9 mouse cellular contexts compared by ENCODE assay signal in genomic region chr2:181623401-181623800, GRCm38 (mm10). TPM values are rescaled to one million over a fixed set of nuclear protein-coding genes. Genes with fewer than 3 reads are reported as not detected.
A peak's percentile ranks its signal among the peaks of the same experiment; 100 is the strongest.
DNase-seq lines count a peak whose midpoint lies in the region; ATAC-seq and TF ChIP-seq lines count a peak whose summit lies in the region.
"Had no signal": no experiment of that assay in that cellular context is flagged by ENCODE, and none has a peak within 500 bp of the region (broad histone marks: within the 10 kb centered on the region; RNA-seq: fewer than 3 reads in every experiment).

No protein-coding gene starts in this region.

- H3K4me3 ChIP-seq in forebrain, embryonic 14.5 days (ENCODE audit: low read depth, low read length), result no peak overlapping the region
- no peak overlapping the region for H3K4me3 ChIP-seq in forebrain, embryonic 12.5 days (replicated peaks)
- no peak overlapping the region for H3K4me3 ChIP-seq in liver, embryonic 11.5 days (ENCODE audit: low read depth, low read length)
- H3K4me3 ChIP-seq: embryonic facial prominence, embryonic 13.5 days had no signal

- no peaks in the 10 kb centered on the region for H3K27me3 ChIP-seq in forebrain, embryonic 14.5 days (replicated peaks; ENCODE audit: control insufficient read depth, insufficient read depth, low read length)
- no peaks in the 10 kb centered on the region for H3K27me3 ChIP-seq in forebrain, embryonic 12.5 days
- no peaks in the 10 kb centered on the region for H3K27me3 ChIP-seq in liver, embryonic 11.5 days (replicated peaks; ENCODE audit: control insufficient read depth, insufficient read depth, low read length)
- no peaks in the 10 kb centered on the region for H3K27me3 ChIP-seq in Patski
- H3K27me3 ChIP-seq: embryonic facial prominence, embryonic 13.5 days had no signal

- H3K4me1 ChIP-seq in forebrain, embryonic 14.5 days (ENCODE audit: control insufficient read depth, insufficient read depth, low read length), result no peaks in the 10 kb centered on the region
- no peaks in the 10 kb centered on the region for H3K4me1 ChIP-seq in forebrain, embryonic 12.5 days
- H3K4me1 ChIP-seq in liver, embryonic 11.5 days (replicated peaks; ENCODE audit: control insufficient read depth, insufficient read depth, low read length), result peaks cover 7% of the 10 kb centered on the region
- H3K4me1 ChIP-seq: embryonic facial prominence, embryonic 13.5 days had no signal

- no peak overlapping the region for H3K4me2 ChIP-seq in forebrain, embryonic 14.5 days (ENCODE audit: low read length)
- H3K4me2 ChIP-seq in forebrain, embryonic 12.5 days, result no peak overlapping the region
- H3K4me2 ChIP-seq in liver, embryonic 11.5 days, result no peak overlapping the region
- H3K4me2 ChIP-seq: embryonic facial prominence, embryonic 13.5 days had no signal

- TF ChIP-seq CTCF in Patski (IDR thresholded peaks at IDR 0.05), result peak; percentile 63

- DNase-seq in forebrain, embryonic 14.5 days (ENCODE audit: low spot score), result peak; percentile 42
- DNase-seq in liver (peak; percentile 10), Patski (ENCODE audit: low read depth, low spot score) (no peak)
- DNase-seq in liver, embryonic 11.5 days (ENCODE audit: low spot score), result no peak
- peak; percentile 32 for DNase-seq in left cerebral cortex, postnatal 4 days
- DNase-seq in natural killer cell, adult 2 months (ENCODE audit: low spot score in 2 of 2), result no peak
- no peak for DNase-seq in c-Kit-positive CD71-positive TER-119-positive erythroid progenitor cells, embryonic 14.5 days (ENCODE audit: low spot score)

- intact Hi-C loops in left cerebral cortex, postnatal 4 days (cut with DNase I), result no loop called here

- ATAC-seq in forebrain, embryonic 14.5 days, result no peak
- ATAC-seq in forebrain, embryonic 12.5 days (ENCODE audit: low FRiP score), result no peak
- ATAC-seq in liver, embryonic 11.5 days (replicated peaks; ENCODE audit: low FRiP score), result no peak
- no peak for ATAC-seq in Patski

- peaks cover 71% of the 10 kb centered on the region for H3K36me3 ChIP-seq in forebrain, embryonic 14.5 days (ENCODE audit: control insufficient read depth, insufficient read depth, low read length)
- H3K36me3 ChIP-seq in forebrain, embryonic 12.5 days (replicated peaks), result peaks cover 50% of the 10 kb centered on the region
- H3K36me3 ChIP-seq in liver, embryonic 11.5 days (ENCODE audit: control insufficient read depth, insufficient read depth, low read length), result peaks cover 19% of the 10 kb centered on the region; the same call in 1 of the 2 replicates

- POLR2A ChIA-PET in Patski (lab: Charles Lee), result no interaction called here

- in situ Hi-C loops in Patski (cut with MboI; ENCODE audit: low pct_unique_long_range_greater_than_20kb), result no loop called here

- H3K9me3 ChIP-seq in forebrain, embryonic 14.5 days (replicated peaks; ENCODE audit: control insufficient read depth, low read length), result no peaks in the 10 kb centered on the region
- H3K9me3 ChIP-seq in forebrain, embryonic 12.5 days, result no peaks in the 10 kb centered on the region
- H3K9me3 ChIP-seq in liver, embryonic 11.5 days (ENCODE audit: control insufficient read depth, low read length), result no peaks in the 10 kb centered on the region
- H3K9me3 ChIP-seq: embryonic facial prominence, embryonic 13.5 days had no signal

- H3K9ac ChIP-seq in forebrain, embryonic 14.5 days (ENCODE audit: low read length), result no peak overlapping the region
- H3K9ac ChIP-seq in forebrain, embryonic 12.5 days, result no peak overlapping the region
- H3K9ac ChIP-seq in liver, embryonic 11.5 days (ENCODE audit: low read depth, low read length), result no peak overlapping the region
- H3K9ac ChIP-seq: embryonic facial prominence, embryonic 13.5 days had no signal

- CTCF ChIA-PET in Patski (lab: Charles Lee), result interaction anchor here (1.3 to 3.1 kb wide), 3 partner anchors 12 to 55 kb away, joined by 3 to 11 read pairs (median 4); no protein-coding TSS in a partner anchor

- H3K27ac ChIP-seq in forebrain, embryonic 14.5 days (ENCODE audit: low read depth, low read length), result no peak overlapping the region
- no peak overlapping the region for H3K27ac ChIP-seq in forebrain, embryonic 12.5 days
- no peak overlapping the region for H3K27ac ChIP-seq in liver, embryonic 11.5 days (ENCODE audit: low read depth, low read length)
- H3K27ac ChIP-seq: embryonic facial prominence, embryonic 13.5 days had no signal

RNA-seq across cellular contexts. Expression of gene Samd10, which starts 24.4 kb away (rescaled TPM):
- 140 and 145 TPM in 2 replicates for polyA plus RNA-seq in forebrain, embryonic 14.5 days (2014; fragmentation: Nextera tagmentation; extraction: Ambion mirVana)
- polyA plus RNA-seq in forebrain, embryonic 12.5 days (2016; fragmentation: Nextera tagmentation; extraction: Ambion mirVana), result 71.3 and 73.8 TPM in 2 replicates
- 6.2 and 6.8 TPM in 2 replicates for polyA plus RNA-seq in liver, embryonic 11.5 days (2014; fragmentation: Nextera tagmentation; extraction: Ambion mirVana)
- 22.4 TPM for polyA plus RNA-seq in Patski (2021)
- total RNA-seq in left cerebral cortex, postnatal 4 days (2021), result 10 to 100 TPM; 43.7 to 48.7 TPM

RNA-seq across cellular contexts. Expression of gene Zfp512b, which starts 30.8 kb away (rescaled TPM):
- polyA plus RNA-seq in forebrain, embryonic 14.5 days (2014; fragmentation: Nextera tagmentation; extraction: Ambion mirVana), result 30.5 and 38.6 TPM in 2 replicates
- polyA plus RNA-seq in forebrain, embryonic 12.5 days (2016; fragmentation: Nextera tagmentation; extraction: Ambion mirVana), result 70.9 and 74.5 TPM in 2 replicates
- polyA plus RNA-seq in liver, embryonic 11.5 days (2014; fragmentation: Nextera tagmentation; extraction: Ambion mirVana), result 31.2 and 33.9 TPM in 2 replicates
- 63.1 TPM for polyA plus RNA-seq in Patski (2021)
- total RNA-seq in left cerebral cortex, postnatal 4 days (2021), result 100 to 1,000 TPM; 191 to 197 TPM

RNA-seq across cellular contexts. Expression of gene Prpf6, which starts 31.7 kb away (rescaled TPM):
- 57.2 and 62.3 TPM in 2 replicates for polyA plus RNA-seq in forebrain, embryonic 14.5 days (2014; fragmentation: Nextera tagmentation; extraction: Ambion mirVana)
- 75.6 and 76.9 TPM in 2 replicates for polyA plus RNA-seq in forebrain, embryonic 12.5 days (2016; fragmentation: Nextera tagmentation; extraction: Ambion mirVana)
- 63.0 and 68.5 TPM in 2 replicates for polyA plus RNA-seq in liver, embryonic 11.5 days (2014; fragmentation: Nextera tagmentation; extraction: Ambion mirVana)
- polyA plus RNA-seq in Patski (2021), result 77.4 TPM
- 10 to 100 TPM; 49.7 to 51.6 TPM for total RNA-seq in left cerebral cortex, postnatal 4 days (2021)

RNA-seq across cellular contexts. Expression of gene Gm29797, which starts 33.4 kb away (rescaled TPM):
- polyA plus RNA-seq in forebrain, embryonic 14.5 days (2014; fragmentation: Nextera tagmentation; extraction: Ambion mirVana), result not detected in 2 replicates
- polyA plus RNA-seq in forebrain, embryonic 12.5 days (2016; fragmentation: Nextera tagmentation; extraction: Ambion mirVana), result 0.28 TPM in 1 of 2 replicates, not detected in the other
- not detected in 2 replicates for polyA plus RNA-seq in liver, embryonic 11.5 days (2014; fragmentation: Nextera tagmentation; extraction: Ambion mirVana)
- 0.15 TPM for polyA plus RNA-seq in Patski (2021)
- under 1 TPM; 0.50 to 0.54 TPM for total RNA-seq in left cerebral cortex, postnatal 4 days (2021)
- polyA plus RNA-seq: embryonic facial prominence, embryonic 13.5 days had no signal

RNA-seq across cellular contexts. Expression of gene Uckl1, which starts 38.7 kb away (rescaled TPM):
- polyA plus RNA-seq in forebrain, embryonic 14.5 days (2014; fragmentation: Nextera tagmentation; extraction: Ambion mirVana), result 60.0 and 73.5 TPM in 2 replicates
- 50.7 and 50.8 TPM in 2 replicates for polyA plus RNA-seq in forebrain, embryonic 12.5 days (2016; fragmentation: Nextera tagmentation; extraction: Ambion mirVana)
- polyA plus RNA-seq in liver, embryonic 11.5 days (2014; fragmentation: Nextera tagmentation; extraction: Ambion mirVana), result 44.5 and 51.2 TPM in 2 replicates
- polyA plus RNA-seq in Patski (2021), result 116 TPM
- total RNA-seq in left cerebral cortex, postnatal 4 days (2021), result 10 to 100 TPM; 66.1 to 69.2 TPM

Comparison
In these comparisons a context has a peak if more than half of its experiments do, and no peak if none do; other contexts are left out.
1. DNase-seq: peak in forebrain, embryonic 14.5 days (single experiment), liver (single experiment) and left cerebral cortex, postnatal 4 days (single experiment); none in liver, embryonic 11.5 days (single experiment), Patski (single experiment), natural killer cell, adult 2 months (0 of 2) and c-Kit-positive CD71-positive TER-119-positive erythroid progenitor cells, embryonic 14.5 days (single experiment).